In the genomic region with DNA sequence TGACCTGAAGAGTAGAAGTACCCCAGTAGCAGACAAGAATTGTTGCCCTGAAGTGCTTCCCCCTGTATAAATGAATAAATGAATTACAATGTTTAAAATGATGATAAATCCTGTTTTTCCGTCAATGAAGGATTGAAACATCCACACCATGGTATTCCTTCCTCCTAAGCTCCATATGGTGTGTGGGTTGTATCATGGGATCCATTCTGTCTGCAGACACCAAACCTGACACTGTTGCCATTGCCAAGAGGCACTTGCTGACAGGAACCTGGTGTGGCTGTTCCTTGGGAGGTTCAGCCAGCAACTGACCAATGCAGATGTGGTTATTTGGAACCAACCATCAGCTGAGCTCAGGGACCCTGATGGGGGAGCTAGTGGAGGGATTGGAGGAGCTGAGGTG, we compare ENCODE assay signal across 24 mouse cellular contexts.
"Had no signal": no experiment of that assay in that cellular context is flagged by ENCODE, and none has a peak within 500 bp of the region (broad histone marks: within the 10 kb centered on the region; RNA-seq: fewer than 3 reads in every experiment).

No protein-coding gene starts in this region.

- H3K27ac ChIP-seq: heart, adult 2 months; heart, embryonic 13.5 days; heart, embryonic 15.5 days; hindbrain, embryonic 13.5 days; hindbrain, embryonic 15.5 days; hindbrain, postnatal 0 days; kidney, embryonic 15.5 days; kidney, postnatal 0 days; limb, embryonic 13.5 days; limb, embryonic 15.5 days; liver, embryonic 12.5 days; liver, embryonic 14.5 days had no signal

- H3K4me3 ChIP-seq: heart, adult 2 months; heart, embryonic 13.5 days; heart, embryonic 15.5 days; hindbrain, embryonic 13.5 days; hindbrain, embryonic 15.5 days; kidney, embryonic 15.5 days; limb, embryonic 13.5 days; limb, embryonic 15.5 days; liver, embryonic 12.5 days had no signal

- DNase-seq: gastrocnemius, postnatal 14 days; gastrocnemius, postnatal 36 days; heart, adult 11 months; heart, adult 2 months; heart, postnatal 14 days; heart, postnatal 36 days; kidney, adult 11 months; kidney, adult 2 months; kidney, adult 9 months; kidney, postnatal 14 days; kidney, postnatal 36 days; layer of hippocampus, postnatal 36 days; left cerebral cortex, postnatal 4 days had no signal
